Mouse (Mus musculus): Measurements from ENCODE around the gene Eva1b. TPM values are rescaled to one million over a fixed set of nuclear protein-coding genes. Genes with fewer than 3 reads are reported as not detected.
A peak's percentile ranks its signal among the peaks of the same experiment; 100 is the strongest.

The Eva1b gene
- polyA plus RNA-seq, 1 experiment from 2014 or later: 26.8 TPM

- no peak for ATAC-seq (ENCODE audit: low FRiP score, low read depth)
- H3K27me3 ChIP-seq: no peaks in the 10 kb centered on the region
- no peak overlapping the region for H3K4me3 ChIP-seq
- H3K27ac ChIP-seq (replicated peaks): no peak overlapping the region
- no peaks in the 10 kb centered on the region for H3K9me3 ChIP-seq
- peaks cover 66% of the 10 kb centered on the region for H3K36me3 ChIP-seq
- peaks cover 12% of the 10 kb centered on the region for H3K4me1 ChIP-seq
- H3K9ac ChIP-seq (replicated peaks): no peak overlapping the region
- H3K4me2 ChIP-seq (replicated peaks): no peak overlapping the region
- 81% methylated on average over 11 of the region's 11 CpGs for WGBS
Measured at GRCm38 (mm10) chr4:126130502-126130901, 17.0 kb upstream of the Eva1b start.

DNA sequence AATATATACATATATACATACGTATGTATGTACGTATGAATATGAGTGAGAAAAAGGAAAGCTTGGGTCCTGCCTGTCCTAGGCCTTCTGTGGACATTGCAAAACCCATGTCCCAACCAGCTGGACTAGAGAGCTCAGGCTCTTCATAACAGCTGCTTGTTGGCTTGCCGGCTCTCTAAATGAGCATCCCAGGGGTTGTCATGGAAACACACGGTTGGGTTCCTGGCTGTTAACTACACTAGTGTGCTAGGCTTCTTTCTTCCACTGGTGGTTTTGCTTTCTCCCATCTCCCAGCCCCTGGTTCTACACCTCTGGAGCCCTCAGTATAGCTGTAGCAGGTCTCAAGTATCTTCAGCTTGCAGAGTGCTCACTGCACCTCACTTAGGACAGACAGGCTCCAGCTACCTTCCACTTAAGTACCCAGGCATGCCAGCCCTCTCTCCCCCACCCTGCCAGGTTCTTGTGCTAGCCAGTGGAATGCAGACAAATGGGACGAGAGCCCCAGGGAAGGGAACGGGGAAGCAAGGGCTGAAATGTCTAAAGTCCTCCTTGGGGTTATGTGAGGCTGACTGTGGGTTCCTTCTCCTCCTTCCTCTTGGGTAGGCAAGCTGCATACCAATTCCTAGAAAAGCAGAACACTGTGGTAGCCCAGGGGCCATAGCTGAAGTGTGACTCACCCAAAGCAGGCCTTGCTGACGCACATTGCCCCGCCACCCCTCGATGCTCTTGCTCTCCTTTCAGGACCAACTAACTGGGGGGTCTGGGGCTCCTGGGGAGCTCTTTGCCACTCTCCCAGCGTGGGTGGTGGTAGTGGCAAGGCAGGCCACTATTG lies 16.0 kb upstream of the Eva1b start:
- H3K4me1 ChIP-seq: peaks cover 12% of the 10 kb centered on the region
- 65% methylated on average over 10 of the region's 10 CpGs for whole genome bisulfite sequencing
- H3K27ac ChIP-seq (replicated peaks): 0 out of 2 replicates have a peak overlapping the region, but pooled peaks have one; percentile 0
- ATAC-seq (ENCODE audit: low FRiP score, low read depth): no peak
- peaks cover 67% of the 10 kb centered on the region for H3K36me3 ChIP-seq
- H3K4me2 ChIP-seq (replicated peaks): no peak overlapping the region
- no peak overlapping the region for H3K9ac ChIP-seq (replicated peaks)
- no peak overlapping the region for H3K4me3 ChIP-seq
- no peaks in the 10 kb centered on the region for H3K9me3 ChIP-seq
- no peaks in the 10 kb centered on the region for H3K27me3 ChIP-seq

DNA sequence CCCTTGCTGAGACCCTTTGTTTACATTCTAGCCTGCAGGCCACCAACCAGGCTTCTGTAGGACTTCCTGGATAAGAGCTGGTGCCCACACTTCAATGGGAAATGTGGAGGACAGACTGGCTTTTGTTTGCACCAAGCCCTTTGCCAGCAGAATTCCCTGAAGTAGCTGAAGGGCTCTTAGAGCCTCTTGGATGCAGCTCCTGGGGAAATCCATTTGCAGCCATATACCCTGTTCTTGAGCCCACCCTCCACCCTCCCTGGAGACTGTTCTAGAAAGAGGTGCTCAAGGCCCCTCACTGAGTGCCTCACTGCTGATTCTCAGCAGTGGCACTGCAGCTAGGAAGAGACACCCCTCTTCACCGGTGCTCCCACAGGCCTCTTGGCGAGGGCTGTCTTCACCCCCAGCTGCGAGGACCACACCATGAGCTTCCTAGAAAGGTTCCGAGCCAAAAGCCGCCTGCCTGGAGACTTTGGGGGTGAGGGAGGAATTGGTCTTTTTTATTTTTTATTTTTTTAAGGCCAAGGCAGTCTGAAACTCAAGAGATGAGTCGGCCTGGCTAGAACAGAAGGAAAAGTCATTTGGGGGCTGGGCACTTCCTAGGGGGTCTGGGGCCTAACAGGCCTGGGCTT lies 14.8 kb upstream of the Eva1b start:
- Histone ChIP-seq H3K9me3 (no peaks in the 10 kb centered on the region), H3K4me1 (peaks cover 12% of the 10 kb centered on the region), H3K27me3 (no peaks in the 10 kb centered on the region), H3K27ac (replicated peaks) (no peak overlapping the region), H3K4me2 (replicated peaks) (no peak overlapping the region), H3K9ac (replicated peaks) (no peak overlapping the region), H3K36me3 (peaks cover 75% of the 10 kb centered on the region), H3K4me3 (no peak overlapping the region)
- ATAC-seq (ENCODE audit: low FRiP score, low read depth): no peak
- 84% methylated on average over 6 of the region's 6 CpGs for WGBS

DNA sequence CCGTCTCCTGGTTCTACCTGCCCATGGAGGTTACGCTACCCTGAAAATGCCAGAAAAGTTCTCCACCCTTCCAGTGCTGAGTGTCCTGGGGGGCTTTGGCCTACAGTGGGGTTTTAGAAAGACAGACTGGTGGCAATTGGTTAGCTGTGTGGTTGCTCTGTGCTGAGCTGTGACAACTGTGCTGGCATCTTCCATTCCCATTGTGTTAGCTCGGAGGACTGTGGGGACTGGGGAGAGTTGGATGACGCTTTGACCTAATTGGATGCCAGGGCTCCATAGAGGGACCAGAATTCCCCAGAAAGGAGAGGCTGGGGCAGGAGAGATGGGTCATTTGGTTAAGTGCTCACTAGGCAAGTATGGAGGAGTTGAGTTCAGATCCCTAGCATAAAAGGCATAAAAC lies 13.3 kb upstream of the Eva1b start:
- Histone ChIP-seq H3K27me3 (no peaks in the 10 kb centered on the region), H3K4me1 (peaks cover 12% of the 10 kb centered on the region), H3K4me2 (replicated peaks) (no peak overlapping the region), H3K27ac (replicated peaks) (no peak overlapping the region), H3K36me3 (peaks cover 75% of the 10 kb centered on the region), H3K9me3 (no peaks in the 10 kb centered on the region), H3K4me3 (no peak overlapping the region), H3K9ac (replicated peaks) (no peak overlapping the region)
- ATAC-seq (ENCODE audit: low FRiP score, low read depth): no peak
- WGBS: 86% methylated on average over 4 of the region's 4 CpGs

- H3K9ac ChIP-seq (replicated peaks): no peak overlapping the region
- no peak overlapping the region for H3K4me3 ChIP-seq
- peaks cover 12% of the 10 kb centered on the region for H3K4me1 ChIP-seq
- H3K9me3 ChIP-seq: no peaks in the 10 kb centered on the region
- ATAC-seq (ENCODE audit: low FRiP score, low read depth): no peak
- H3K27me3 ChIP-seq: no peaks in the 10 kb centered on the region
- peaks cover 75% of the 10 kb centered on the region for H3K36me3 ChIP-seq
- H3K27ac ChIP-seq (replicated peaks): no peak overlapping the region
- no peak overlapping the region for H3K4me2 ChIP-seq (replicated peaks)
- WGBS: 95% methylated on average over 4 of the region's 4 CpGs
Measured at GRCm38 (mm10) chr4:126134639-126135038, 12.9 kb upstream of the Eva1b start.

- Histone ChIP-seq H3K4me1 (no peaks in the 10 kb centered on the region), H3K9me3 (no peaks in the 10 kb centered on the region), H3K36me3 (peaks cover 71% of the 10 kb centered on the region), H3K4me2 (replicated peaks) (no peak overlapping the region), H3K9ac (replicated peaks) (no peak overlapping the region), H3K4me3 (no peak overlapping the region), H3K27me3 (no peaks in the 10 kb centered on the region), H3K27ac (replicated peaks) (no peak overlapping the region)
- 86% methylated on average over 4 of the region's 4 CpGs for WGBS
- no peak for ATAC-seq (ENCODE audit: low FRiP score, low read depth)
Measured at GRCm38 (mm10) chr4:126137773-126138172, 9.8 kb upstream of the Eva1b start.

- WGBS: 78% methylated on average over 5 of the region's 5 CpGs
- Histone ChIP-seq H3K9me3 (no peaks in the 10 kb centered on the region), H3K4me2 (replicated peaks) (no peak overlapping the region), H3K4me1 (no peaks in the 10 kb centered on the region), H3K27me3 (peaks cover 3% of the 10 kb centered on the region; the same call in 1 of the 2 replicates), H3K36me3 (peaks cover 43% of the 10 kb centered on the region), H3K4me3 (no peak overlapping the region), H3K9ac (replicated peaks) (no peak overlapping the region), H3K27ac (replicated peaks) (no peak overlapping the region)
- ATAC-seq (ENCODE audit: low FRiP score, low read depth): no peak
Measured at GRCm38 (mm10) chr4:126141021-126141420, 6.5 kb upstream of the Eva1b start.

- Histone ChIP-seq H3K9ac (replicated peaks) (no peak overlapping the region), H3K4me3 (no peak overlapping the region), H3K9me3 (no peaks in the 10 kb centered on the region), H3K27me3 (peaks cover 42% of the 10 kb centered on the region), H3K36me3 (peaks cover 3% of the 10 kb centered on the region; the same call in 1 of the 2 replicates), H3K27ac (replicated peaks) (no peak overlapping the region), H3K4me1 (peaks cover 21% of the 10 kb centered on the region), H3K4me2 (replicated peaks) (no peak overlapping the region)
- 61% methylated on average over 4 of the region's 4 CpGs for WGBS
- no peak for ATAC-seq (ENCODE audit: low FRiP score, low read depth)
Measured at GRCm38 (mm10) chr4:126145396-126145795, 2.1 kb upstream of the Eva1b start.

- Histone ChIP-seq H3K27ac (replicated peaks) (no peak overlapping the region), H3K4me2 (replicated peaks) (no peak overlapping the region), H3K4me1 (peaks cover 21% of the 10 kb centered on the region), H3K9me3 (no peaks in the 10 kb centered on the region), H3K4me3 (no peak overlapping the region), H3K27me3 (peaks cover 52% of the 10 kb centered on the region), H3K9ac (replicated peaks) (no peak overlapping the region), H3K36me3 (no peaks in the 10 kb centered on the region)
- 58% methylated on average over 9 of the region's 9 CpGs for WGBS
- ATAC-seq (ENCODE audit: low FRiP score, low read depth): no peak
Measured at GRCm38 (mm10) chr4:126146974-126147532, 491 bp upstream of the Eva1b start.

DNA sequence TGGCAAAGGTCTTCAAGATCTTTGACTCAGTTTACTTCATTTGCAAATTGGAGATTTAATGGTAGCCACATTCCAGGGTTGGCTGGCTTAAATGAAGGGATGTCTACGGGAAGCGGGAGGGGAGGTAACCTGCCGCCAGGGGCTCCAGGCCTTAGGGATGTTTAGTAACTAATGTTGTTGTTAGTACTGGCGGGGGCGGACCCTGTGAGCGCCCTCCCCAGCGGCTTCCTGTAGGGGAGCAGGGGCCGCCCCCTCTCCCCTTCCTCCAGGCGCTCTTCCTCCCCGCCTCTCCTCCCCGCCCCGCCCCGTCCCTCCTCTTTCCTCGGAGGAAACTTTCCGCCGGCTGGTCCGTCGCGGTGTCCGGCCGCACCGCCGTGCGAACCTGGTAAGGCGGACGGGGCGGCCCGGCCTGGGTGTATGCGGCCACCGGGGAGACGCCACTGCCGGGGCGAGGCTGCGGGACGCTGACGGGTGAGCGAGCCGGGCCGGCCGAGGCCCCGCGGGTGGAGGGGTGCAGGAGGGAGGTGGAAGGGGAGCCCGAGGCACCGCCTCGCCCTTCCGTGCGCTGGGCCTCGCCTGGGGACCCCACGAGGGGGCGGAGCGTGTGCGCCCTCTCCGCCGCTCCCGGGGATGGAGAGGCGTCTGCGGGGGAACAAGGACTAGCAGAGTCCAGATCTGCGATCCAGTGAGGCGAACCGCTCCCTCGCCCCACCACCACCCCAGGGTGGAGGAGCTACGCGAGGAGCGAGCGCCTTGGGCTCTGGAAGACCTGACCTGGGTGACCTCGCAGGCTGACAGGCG lies 817 bp downstream of the Eva1b start:
- peak; percentile 27; the same call in 1 of the 2 replicates for ATAC-seq (ENCODE audit: low FRiP score, low read depth)
- Histone ChIP-seq H3K27me3 (peaks cover 52% of the 10 kb centered on the region), H3K4me2 (replicated peaks) (peak overlapping the region; percentile 69), H3K27ac (replicated peaks) (0 out of 2 replicates have a peak overlapping the region, but pooled peaks have one; percentile 10), H3K4me3 (peak overlapping the region; percentile 47), H3K4me1 (peaks cover 21% of the 10 kb centered on the region), H3K36me3 (no peaks in the 10 kb centered on the region), H3K9me3 (no peaks in the 10 kb centered on the region), H3K9ac (replicated peaks) (peak overlapping the region; percentile 42)
- WGBS: under 1% methylated on average over 54 of the region's 67 CpGs

GRCm38 (mm10) chr4:126149041-126149676 lies 1.6 kb downstream of the Eva1b start:
- no peak for ATAC-seq (ENCODE audit: low FRiP score, low read depth)
- H3K27ac ChIP-seq (replicated peaks): no peak overlapping the region
- H3K9me3 ChIP-seq: no peaks in the 10 kb centered on the region
- H3K4me2 ChIP-seq (replicated peaks): peak overlapping the region; percentile 69
- WGBS: 19% methylated on average over 42 of the region's 42 CpGs
- 0 out of 2 replicates have a peak overlapping the region, but pooled peaks have one; percentile 42 for H3K9ac ChIP-seq (replicated peaks)
- no peaks in the 10 kb centered on the region for H3K36me3 ChIP-seq
- H3K27me3 ChIP-seq: peaks cover 52% of the 10 kb centered on the region
- peaks cover 21% of the 10 kb centered on the region for H3K4me1 ChIP-seq
- peak overlapping the region; percentile 47 for H3K4me3 ChIP-seq

All from midbrain, embryonic 12.5 days (tissue).